Mouse (Mus musculus) heart, embryonic 15.5 days (tissue): ENCODE results near the gene Zbtb34. TPM values are rescaled to one million over a fixed set of nuclear protein-coding genes. Genes with fewer than 3 reads are reported as not detected.

Experiments
- ATAC-seq: fragments of 200-750 bp; cut with Nextera tagmentation; replicated peaks from 2 replicates; pipeline ENCODE4 v1.8.0; 2017; ENCODE audit warnings: low read depth, moderate TSS enrichment; ENCODE audit not compliant: insufficient number of reproducible peaks, insufficient read depth, low FRiP score
- H3K27ac ChIP-seq: fragments of 300-500 bp; sonication (generic); 2 replicates; pipeline ENCODE4 v1.5.1; 2015; ENCODE audit warnings: mild to moderate bottlenecking, inconsistent platforms
- H3K27me3 ChIP-seq: fragments of 300-500 bp; sonication (generic); 2 replicates; pipeline ENCODE4 v1.6.1; 2015; ENCODE audit warnings: inconsistent platforms
- H3K36me3 ChIP-seq: fragments of 300-500 bp; sonication (generic); 2 replicates; pipeline ENCODE4 v1.6.1; 2015; ENCODE audit warnings: mild to moderate bottlenecking, inconsistent platforms
- H3K4me1 ChIP-seq: fragments of 300-500 bp; sonication (generic); replicated peaks from 2 replicates; pipeline ENCODE4 v1.6.1; 2015; ENCODE audit warnings: inconsistent platforms
- H3K4me2 ChIP-seq: fragments of 300-500 bp; sonication (generic); 2 replicates; pipeline ENCODE4 v1.6.1; 2015; ENCODE audit warnings: inconsistent platforms, mild to moderate bottlenecking, moderate library complexity
- H3K4me3 ChIP-seq: fragments of 300-500 bp; sonication (generic); 2 replicates; pipeline ENCODE4 v1.5.1; 2015; ENCODE audit warnings: mild to moderate bottlenecking, inconsistent platforms
- H3K9ac ChIP-seq: fragments of 300-500 bp; sonication (generic); 2 replicates; pipeline ENCODE4 v1.6.1; 2015; ENCODE audit warnings: mild to moderate bottlenecking, inconsistent platforms
- H3K9me3 ChIP-seq: fragments of 300-500 bp; sonication (generic); replicated peaks from 2 replicates; pipeline ENCODE4 v1.6.1; 2016; ENCODE audit warnings: inconsistent platforms
- WGBS: fragments of 180-500 bp; shearing (Covaris S2); methylation state at CpG from one replicate; pipeline ENCODE4 v1.1.7; 2015; ENCODE audit warnings: mixed read lengths; 5-methylcytosine and 5-hydroxymethylcytosine counted together
- polyA plus RNA-seq: library from polyadenylated mRNA; unstranded; fragments of >200 nt; fragmentation: Nextera tagmentation; extraction: Ambion mirVana; gene quantifications from 2 replicates; pipeline ENCODE4 v1.2.1, GENCODE M21; 2015

Gene Zbtb34
- polyA plus RNA-seq, 1 experiment from 2014 or later: 3.3 TPM

- Histone ChIP-seq H3K4me1 (peaks cover 19% of the 10 kb centered on the region), H3K27me3 (no peaks in the 10 kb centered on the region), H3K4me2 (peak overlapping the region; percentile 92), H3K4me3 (peak overlapping the region; percentile 98), H3K9ac (peak overlapping the region; percentile 98), H3K27ac (peak overlapping the region; percentile 84), H3K9me3 (no peaks in the 10 kb centered on the region), H3K36me3 (peaks cover 9% of the 10 kb centered on the region; the same call in 1 of the 2 replicates)
- 10% methylated on average over 13 of the region's 13 CpGs for WGBS
- no peak for ATAC-seq
Observed at GRCm38 (mm10) chr2:33430081-33430770, 898 bp downstream of the Zbtb34 start.

DNA sequence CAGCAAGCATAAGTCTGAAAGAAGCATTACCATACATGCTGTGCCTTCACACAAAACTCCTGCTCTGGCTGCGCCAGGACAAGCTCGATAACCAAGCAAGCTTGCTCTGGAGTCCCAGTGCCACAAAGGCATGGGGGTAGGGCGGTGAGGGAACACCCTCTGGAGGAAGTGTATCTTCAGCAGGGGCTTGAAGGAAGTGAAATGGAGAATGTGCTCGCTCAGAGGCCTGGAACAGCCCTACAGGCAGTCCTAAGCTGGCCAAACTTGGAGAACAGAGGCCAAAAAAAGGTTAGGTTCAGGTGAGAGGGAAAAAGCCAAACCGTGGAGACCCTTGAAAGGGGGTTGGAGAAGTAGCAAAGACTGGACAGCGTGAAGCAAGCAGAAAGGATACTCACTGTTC, 1.8 kb downstream of the Zbtb34 start:
- Histone ChIP-seq H3K4me2 (peak overlapping the region; percentile 92), H3K27me3 (no peaks in the 10 kb centered on the region), H3K4me3 (peak overlapping the region; percentile 98), H3K9me3 (no peaks in the 10 kb centered on the region), H3K9ac (peak overlapping the region; percentile 98; the same call in 1 of the 2 replicates), H3K27ac (peak overlapping the region; percentile 84), H3K4me1 (peaks cover 19% of the 10 kb centered on the region), H3K36me3 (peaks cover 9% of the 10 kb centered on the region; the same call in 1 of the 2 replicates)
- 40% methylated on average over 6 of the region's 6 CpGs for WGBS
- 0 out of 2 replicates have a peak, but pooled peaks have one; percentile 31 for ATAC-seq

GRCm38 (mm10) chr2:33426640-33427398, 4.3 kb downstream of the Zbtb34 start:
- H3K4me2 ChIP-seq: no peak overlapping the region
- no peak overlapping the region for H3K4me3 ChIP-seq
- H3K9ac ChIP-seq: no peak overlapping the region
- no peaks in the 10 kb centered on the region for H3K9me3 ChIP-seq
- no peak for ATAC-seq
- H3K27ac ChIP-seq: no peak overlapping the region
- H3K36me3 ChIP-seq: peaks cover 17% of the 10 kb centered on the region; the same call in 1 of the 2 replicates
- peaks cover 18% of the 10 kb centered on the region for H3K4me1 ChIP-seq
- H3K27me3 ChIP-seq: no peaks in the 10 kb centered on the region
- WGBS: 80% methylated on average over 10 of the region's 10 CpGs

DNA sequence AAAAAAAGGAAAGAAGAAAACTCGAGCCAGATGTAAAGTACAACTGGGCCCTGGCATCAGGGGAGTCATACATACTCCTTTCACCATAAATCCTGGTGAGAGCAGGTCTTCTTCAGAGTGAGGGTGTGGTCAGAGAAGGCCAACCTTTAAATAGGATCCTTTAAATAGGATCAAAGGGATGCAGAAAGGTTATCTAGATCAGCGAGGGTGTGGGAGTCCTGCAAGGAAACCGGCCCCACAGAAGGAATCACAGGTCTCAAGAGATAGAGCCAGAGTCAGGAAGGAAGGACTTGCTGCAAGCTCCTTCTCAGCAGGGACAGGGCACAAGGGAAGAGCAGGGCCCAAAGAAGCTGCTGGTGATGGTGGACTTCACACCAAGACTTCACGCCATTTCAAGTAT, 13.7 kb downstream of the Zbtb34 start:
- Histone ChIP-seq H3K9me3 (no peaks in the 10 kb centered on the region), H3K27me3 (no peaks in the 10 kb centered on the region), H3K36me3 (no peaks in the 10 kb centered on the region; the same call in 1 of the 2 replicates), H3K9ac (no peak overlapping the region), H3K4me1 (peaks cover 3% of the 10 kb centered on the region; the same call in 1 of the 2 replicates), H3K27ac (no peak overlapping the region), H3K4me3 (no peak overlapping the region), H3K4me2 (no peak overlapping the region)
- WGBS: 50% methylated on average over 4 of the region's 4 CpGs
- no peak for ATAC-seq

DNA sequence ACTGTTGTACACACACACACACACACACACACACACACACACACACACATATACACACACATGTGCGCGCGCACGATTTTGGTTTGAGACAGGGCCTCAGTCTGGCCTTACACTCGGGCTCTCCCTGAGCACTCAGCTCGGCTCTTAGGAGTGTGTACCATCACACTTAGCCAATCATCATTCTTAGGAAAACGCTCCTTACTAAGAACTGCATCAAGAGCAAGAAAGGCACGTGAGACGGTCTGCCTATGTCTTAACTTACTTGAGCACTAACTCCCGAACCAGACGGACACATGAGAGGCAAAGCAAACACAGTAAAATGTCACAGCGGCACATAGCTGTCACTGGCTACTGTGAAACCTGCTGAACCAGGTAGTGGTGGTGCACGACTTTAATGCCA, 17.1 kb downstream of the Zbtb34 start:
- H3K4me1 ChIP-seq: peaks cover 5% of the 10 kb centered on the region; the same call in 1 of the 2 replicates
- no peaks in the 10 kb centered on the region for H3K9me3 ChIP-seq
- no peaks in the 10 kb centered on the region for H3K27me3 ChIP-seq
- peaks cover 28% of the 10 kb centered on the region for H3K36me3 ChIP-seq
- no peak overlapping the region for H3K9ac ChIP-seq
- H3K27ac ChIP-seq: no peak overlapping the region
- H3K4me2 ChIP-seq: no peak overlapping the region
- 86% methylated on average over 13 of the region's 13 CpGs for WGBS
- H3K4me3 ChIP-seq: no peak overlapping the region
- ATAC-seq: no peak

DNA sequence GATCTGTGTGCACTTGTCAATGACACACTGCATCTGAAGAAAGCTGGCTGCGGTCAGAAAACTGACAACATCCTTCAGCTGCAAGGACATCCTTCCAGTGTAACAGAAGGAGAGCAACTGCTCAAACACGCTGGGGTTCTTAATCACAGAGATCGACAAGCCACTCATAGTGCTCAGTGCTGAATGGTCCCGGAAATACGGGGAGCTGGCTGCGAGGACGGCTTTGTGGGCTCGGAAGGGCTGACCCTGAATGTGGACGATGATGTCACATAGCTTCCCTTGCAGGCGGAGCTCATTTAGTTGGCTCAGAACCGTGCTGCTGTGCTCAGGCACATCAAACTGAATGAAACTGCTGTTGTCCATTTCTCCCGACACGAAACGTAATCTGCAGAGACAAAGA, 19.0 kb downstream of the Zbtb34 start:
- Histone ChIP-seq H3K9ac (no peak overlapping the region), H3K27ac (no peak overlapping the region), H3K9me3 (no peaks in the 10 kb centered on the region), H3K27me3 (no peaks in the 10 kb centered on the region), H3K36me3 (peaks cover 28% of the 10 kb centered on the region), H3K4me2 (0 out of 2 replicates have a peak overlapping the region, but pooled peaks have one; percentile 4), H3K4me3 (no peak overlapping the region), H3K4me1 (peaks cover 5% of the 10 kb centered on the region; the same call in 1 of the 2 replicates)
- ATAC-seq: no peak
- WGBS: 63% methylated on average over 14 of the region's 14 CpGs

- no peaks in the 10 kb centered on the region for H3K9me3 ChIP-seq
- 61% methylated on average over 4 of the region's 4 CpGs for WGBS
- no peak for ATAC-seq
- H3K4me3 ChIP-seq: no peak overlapping the region
- H3K4me1 ChIP-seq: peaks cover 2% of the 10 kb centered on the region; the same call in 1 of the 2 replicates
- H3K27ac ChIP-seq: no peak overlapping the region
- H3K27me3 ChIP-seq: no peaks in the 10 kb centered on the region
- H3K36me3 ChIP-seq: no peaks in the 10 kb centered on the region
- no peak overlapping the region for H3K9ac ChIP-seq
- no peak overlapping the region for H3K4me2 ChIP-seq
Observed at GRCm38 (mm10) chr2:33403511-33404003, 27.6 kb downstream of the Zbtb34 start.

DNA sequence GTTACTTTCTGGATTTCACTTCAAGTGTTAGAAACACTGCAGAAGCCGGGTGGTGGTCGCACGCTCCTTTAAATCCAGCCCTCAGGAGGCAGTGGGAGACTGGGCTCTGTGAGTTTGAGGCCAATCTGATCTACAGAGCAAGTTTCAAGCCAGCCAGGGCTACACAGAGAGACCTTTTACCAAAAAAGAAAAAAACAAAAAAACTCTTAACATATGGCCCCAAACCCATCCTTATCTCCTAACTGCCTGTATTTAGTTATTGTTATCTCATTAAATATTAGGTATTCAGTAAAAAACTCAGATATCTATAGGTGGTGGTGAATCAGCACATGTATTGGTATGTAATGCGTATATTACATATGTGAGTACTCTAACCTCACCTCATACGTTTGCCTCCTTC, 28.5 kb downstream of the Zbtb34 start:
- no peak overlapping the region for H3K9ac ChIP-seq
- ATAC-seq: no peak
- H3K4me2 ChIP-seq: no peak overlapping the region
- no peaks in the 10 kb centered on the region for H3K9me3 ChIP-seq
- no peaks in the 10 kb centered on the region for H3K27me3 ChIP-seq
- no peaks in the 10 kb centered on the region for H3K36me3 ChIP-seq
- H3K4me1 ChIP-seq: peaks cover 2% of the 10 kb centered on the region; the same call in 1 of the 2 replicates
- no peak overlapping the region for H3K4me3 ChIP-seq
- 66% methylated on average over 5 of the region's 5 CpGs for WGBS
- no peak overlapping the region for H3K27ac ChIP-seq

GRCm38 (mm10) chr2:33402236-33402635, 28.9 kb downstream of the Zbtb34 start:
- H3K4me1 ChIP-seq: peaks cover 2% of the 10 kb centered on the region; the same call in 1 of the 2 replicates
- no peak overlapping the region for H3K9ac ChIP-seq
- H3K4me2 ChIP-seq: no peak overlapping the region
- no peaks in the 10 kb centered on the region for H3K9me3 ChIP-seq
- 33% methylated on average over 7 of the region's 7 CpGs for WGBS
- H3K4me3 ChIP-seq: no peak overlapping the region
- no peaks in the 10 kb centered on the region for H3K27me3 ChIP-seq
- H3K27ac ChIP-seq: no peak overlapping the region
- ATAC-seq: no peak
- no peaks in the 10 kb centered on the region for H3K36me3 ChIP-seq

DNA sequence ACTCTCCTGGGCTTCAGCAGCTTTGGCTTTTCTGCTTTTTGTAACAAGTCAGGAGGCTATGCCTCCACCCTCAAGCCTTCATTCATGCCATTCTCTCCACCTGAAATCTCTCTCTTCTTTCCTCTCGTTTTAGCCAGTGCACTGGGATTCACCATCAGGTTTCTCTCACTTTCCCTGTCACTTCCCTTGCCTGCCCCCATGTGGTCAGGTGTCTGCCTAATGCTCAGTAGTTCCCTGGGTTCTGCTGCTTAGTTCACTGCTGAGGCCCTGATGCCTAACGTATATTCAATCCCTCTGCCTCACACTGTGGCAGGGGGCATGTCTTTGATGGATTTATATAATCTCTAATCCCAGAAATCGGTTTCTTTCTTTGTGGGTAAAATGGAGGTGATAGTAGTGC, 29.9 kb downstream of the Zbtb34 start:
- Histone ChIP-seq H3K27me3 (no peaks in the 10 kb centered on the region), H3K27ac (no peak overlapping the region), H3K9ac (no peak overlapping the region), H3K36me3 (no peaks in the 10 kb centered on the region), H3K4me3 (no peak overlapping the region), H3K4me1 (0 out of 2 replicates have a peak, but pooled peaks cover 2% of the 10 kb centered on the region), H3K4me2 (no peak overlapping the region), H3K9me3 (no peaks in the 10 kb centered on the region)
- no peak for ATAC-seq
- 38% methylated on average over 3 of the region's 3 CpGs for WGBS

DNA sequence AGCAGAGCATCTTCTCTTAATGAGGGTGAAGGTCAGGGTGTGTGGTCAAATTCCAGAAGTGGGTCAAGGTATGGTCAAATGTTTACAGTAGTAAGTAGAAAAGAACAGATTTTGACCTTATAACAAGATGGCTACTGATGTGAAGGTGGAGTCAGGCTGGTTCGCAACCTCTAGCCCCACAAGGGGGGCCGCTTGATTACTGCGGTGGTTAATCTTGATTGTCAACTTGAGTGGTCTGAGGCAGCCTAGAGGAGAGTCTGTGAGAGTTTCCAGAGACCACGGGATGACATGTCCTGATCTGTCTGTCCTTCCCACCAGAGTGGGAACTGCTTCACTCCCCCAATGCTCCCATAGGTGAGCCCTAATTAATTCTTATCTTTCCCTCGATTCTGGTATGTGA, 30.6 kb downstream of the Zbtb34 start:
- no peaks in the 10 kb centered on the region for H3K27me3 ChIP-seq
- ATAC-seq: no peak
- no peaks in the 10 kb centered on the region for H3K36me3 ChIP-seq
- H3K4me2 ChIP-seq: no peak overlapping the region
- WGBS: 56% methylated on average over 5 of the region's 5 CpGs
- H3K4me1 ChIP-seq: 0 out of 2 replicates have a peak, but pooled peaks cover 2% of the 10 kb centered on the region
- no peak overlapping the region for H3K27ac ChIP-seq
- H3K4me3 ChIP-seq: no peak overlapping the region
- no peak overlapping the region for H3K9ac ChIP-seq
- H3K9me3 ChIP-seq: no peaks in the 10 kb centered on the region
